Mouse (Mus musculus) left cerebral cortex, postnatal 25 days (tissue): ENCODE measurements around the gene Thumpd1. TPM values are rescaled to one million over a fixed set of nuclear protein-coding genes. Genes with fewer than 3 reads are reported as not detected.

Source experiments
- DNase-seq, 2 experiments: peaks; one replicate each; pipeline ENCODE4 v3.0.0; 2022; ENCODE audit warnings: low spot score in 2 of 2, mixed read lengths in 1 of 2
- intact Hi-C: fragments of 180-260 bp; cut with DNase I; formaldehyde crosslinking; loops from one replicate; pipeline ENCODE4 v1.15.1; 2025
- total RNA-seq, 2 experiments: library from RNA; stranded (reverse); gene quantifications; 2 replicates each; pipeline ENCODE4 v1.2.3; 2021

The Thumpd1 gene
- total RNA-seq, 2 experiments from 2014 or later: 41.4 to 44.5 TPM

DNA sequence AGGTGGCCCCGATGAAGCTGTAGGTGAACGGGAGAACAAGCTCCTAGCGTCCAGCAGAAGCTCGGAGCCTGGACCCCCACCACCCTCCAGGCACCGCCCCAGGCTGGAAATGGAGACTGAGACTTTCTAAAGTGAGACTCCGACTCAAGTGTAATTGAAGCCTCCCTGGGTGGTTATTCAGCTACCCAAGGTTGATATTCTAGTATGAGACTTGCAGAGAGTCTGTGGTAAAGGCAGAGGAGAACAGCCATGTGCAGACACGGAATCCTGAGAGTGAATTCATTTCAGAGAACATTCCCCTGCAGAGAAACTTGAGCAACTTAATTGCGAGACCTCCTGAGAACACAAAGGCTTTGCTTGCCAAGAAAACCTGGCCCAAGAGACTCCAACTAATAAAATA, 40.5 kb downstream of the Thumpd1 start:
- intact Hi-C loops: no loop called here
- no peak for DNase-seq

DNA sequence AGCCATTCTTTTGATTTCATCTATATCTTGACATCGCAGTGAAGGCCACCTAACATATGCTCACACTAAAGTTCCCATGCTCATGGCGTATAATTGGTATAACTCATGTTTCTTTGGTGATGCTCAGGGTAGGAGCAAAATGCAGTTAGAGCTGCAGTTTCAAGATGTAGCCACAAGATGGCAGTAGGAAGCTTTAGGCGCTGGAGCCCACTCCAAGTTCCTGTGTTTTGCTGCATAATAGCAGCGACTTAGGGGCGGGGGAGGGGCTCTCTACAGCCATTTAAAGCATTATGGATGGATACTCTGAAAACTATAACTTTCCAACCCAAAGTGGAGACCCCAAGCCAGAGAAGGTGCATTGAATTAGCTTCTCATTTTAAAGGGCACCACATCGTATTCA, 47.1 kb downstream of the Thumpd1 start:
- intact Hi-C loops: loop anchor here (5.0 to 10.0 kb wide), 3 partner anchors 156 to 654 kb away; partner anchors contain the start of genes Abca14, Abca15, Acsm5 and Crym

GRCm38 (mm10) chr7:119670925-119671324, 49.7 kb downstream of the Thumpd1 start:
- intact Hi-C loops: loop anchor here (5.0 to 10.0 kb wide), 3 partner anchors 154 to 656 kb away; partner anchors contain the start of genes Abca14, Abca15, Acsm5 and Crym
- DNase-seq: peak; percentile 4 to 6

More for the DNA sequence above, 47.1 kb downstream of the Thumpd1 start:
- DNase-seq: peak; percentile 42 to 61

DNA sequence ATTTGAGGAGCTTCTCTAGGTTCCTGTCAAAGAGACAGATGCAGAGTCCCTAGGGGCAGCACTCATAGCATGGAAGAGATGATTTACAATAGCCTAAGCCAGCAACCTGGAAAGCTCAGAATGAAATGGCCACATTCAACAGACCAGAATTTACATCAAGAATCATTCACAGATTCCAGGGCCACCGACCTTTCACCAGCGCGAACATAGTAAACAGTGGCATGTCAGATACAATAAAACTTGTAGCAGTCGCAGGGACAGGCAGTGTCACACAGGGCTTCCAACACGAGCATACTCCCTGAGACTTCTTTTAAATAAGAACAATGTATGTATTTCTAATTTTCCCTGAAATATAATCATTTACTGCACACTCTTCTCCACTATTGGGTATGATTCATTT, 50.2 kb downstream of the Thumpd1 start:
- intact Hi-C loops: loop anchor here (5.0 to 10.0 kb wide), 3 partner anchors 153 to 657 kb away; partner anchors contain the start of genes Abca14, Abca15, Acsm5 and Crym
- DNase-seq: no peak

- intact Hi-C loops: no loop called here
- DNase-seq: no peak
Observed at GRCm38 (mm10) chr7:119667893-119668292, 52.7 kb downstream of the Thumpd1 start.

Other genes starting within 250 kb of the Thumpd1 start
- gene Umod, start 241.5 kb downstream of the Thumpd1 start, total RNA-seq: not detected
- 1 to 10 TPM in 1 of 2 experiments, under 1 TPM in 1; 0.41 to 1.0 TPM for gene Acsm5, start 201.3 kb downstream of the Thumpd1 start, total RNA-seq
- gene Pdilt, start 197.3 kb downstream of the Thumpd1 start, total RNA-seq: not detected
- not detected for gene Acsm2, start 166.5 kb downstream of the Thumpd1 start, total RNA-seq
- not detected for gene Acsm1, start 113.8 kb downstream of the Thumpd1 start, total RNA-seq
- not detected for gene Acsm4, start 30.8 kb downstream of the Thumpd1 start, total RNA-seq
- gene Acsm3, start 40.1 kb upstream of the Thumpd1 start, total RNA-seq: not detected
- gene Rexo5, start 73.2 kb upstream of the Thumpd1 start, total RNA-seq: 1 to 10 TPM in 1 of 2 experiments, under 1 TPM in 1; 0.55 to 2.2 TPM
- 1 to 10 TPM; 7.7 to 8.4 TPM for gene Eri2, start 73.3 kb upstream of the Thumpd1 start, total RNA-seq
- gene Lyrm1, start 175.1 kb upstream of the Thumpd1 start, total RNA-seq: 10 to 100 TPM; 11.6 to 12.1 TPM
- gene Dcun1d3, start 175.5 kb upstream of the Thumpd1 start, total RNA-seq: 10 to 100 TPM; 29.8 to 35.6 TPM